Comparison of ENCODE assay signal across 8 mouse cellular contexts in the genomic region with DNA sequence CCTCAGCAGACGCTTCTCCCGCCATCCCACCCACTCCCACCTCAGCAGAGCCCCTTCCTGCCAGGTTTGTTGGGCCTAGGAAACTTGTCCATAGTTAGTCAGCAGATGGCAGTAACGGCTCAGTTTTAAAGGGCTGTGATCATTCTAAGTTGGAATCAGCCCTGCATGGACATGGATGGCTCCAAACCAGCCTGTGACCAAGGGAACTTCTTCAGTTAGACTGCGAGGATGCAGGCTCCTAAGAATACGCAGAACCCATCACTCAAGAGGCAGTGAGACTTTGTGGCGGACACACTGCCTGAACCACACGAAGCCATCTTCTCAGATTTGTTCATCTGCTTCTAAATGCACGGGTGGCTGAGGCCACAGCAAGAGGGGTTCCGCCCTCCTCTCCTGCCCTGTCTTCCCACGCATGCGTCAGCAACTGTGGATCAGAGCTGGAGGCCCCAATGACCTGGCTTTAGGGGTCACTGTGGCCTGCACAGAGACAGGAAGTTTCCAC. TPM values are rescaled to one million over a fixed set of nuclear protein-coding genes. Genes with fewer than 3 reads are reported as not detected.
DNase-seq lines count a peak whose midpoint lies in the region; ATAC-seq and TF ChIP-seq lines count a peak whose summit lies in the region.

No protein-coding gene starts in this region.

- intact Hi-C loops in left cerebral cortex, postnatal 25 days (cut with DNase I), result loop anchor here (1.0 to 10.0 kb wide), 5 partner anchors 182 to 520 kb away; a partner anchor contains a TSS

- H3K36me3 ChIP-seq in testis, adult 2 months (ENCODE audit: control insufficient read depth, insufficient read depth, low read length), result no peaks in the 10 kb centered on the region
- 0 out of 2 replicates have a peak, but pooled peaks cover 4% of the 10 kb centered on the region for H3K36me3 ChIP-seq in intestine, embryonic 16.5 days (ENCODE audit: control insufficient read depth, insufficient read depth, low read length)

- H3K4me3 ChIP-seq in testis, adult 2 months (ENCODE audit: control insufficient read depth, low read depth, low read length), result no peak overlapping the region
- no peak overlapping the region for H3K4me3 ChIP-seq in intestine, embryonic 16.5 days (ENCODE audit: low read length)

- no peak overlapping the region for H3K27ac ChIP-seq in testis, adult 2 months (ENCODE audit: control insufficient read depth, insufficient read depth, low read depth, low read length)
- no peak overlapping the region for H3K27ac ChIP-seq in intestine, embryonic 16.5 days (ENCODE audit: low read length)

- WGBS in intestine, embryonic 16.5 days, result 30% methylated on average over 11 of the region's 11 CpGs

- H3K9me3 ChIP-seq in intestine, embryonic 16.5 days (ENCODE audit: control insufficient read depth, low read length), result 0 out of 2 replicates have a peak, but pooled peaks cover 2% of the 10 kb centered on the region

- no peak for DNase-seq in testis, postnatal 14 days (ENCODE audit: low spot score)
- peak; percentile 85 for DNase-seq in embryo, embryonic 11 days
- DNase-seq in heart, adult 11 months, result peak; percentile 99
- peak; percentile 73 to 83 for DNase-seq in left cerebral cortex, postnatal 25 days (ENCODE audit: low spot score in 2 of 2)
- DNase-seq in right cerebral cortex, postnatal 25 days, result peak; percentile 63

- no peaks in the 10 kb centered on the region for H3K27me3 ChIP-seq in testis, adult 2 months (ENCODE audit: control insufficient read depth, insufficient read depth, low read length)
- no peaks in the 10 kb centered on the region for H3K27me3 ChIP-seq in intestine, embryonic 16.5 days (replicated peaks; ENCODE audit: control insufficient read depth, insufficient read depth, low read length)

- H3K9ac ChIP-seq in intestine, embryonic 16.5 days (ENCODE audit: low read depth, low read length), result no peak overlapping the region

- H3K4me2 ChIP-seq in intestine, embryonic 16.5 days (ENCODE audit: low read depth, low read length), result 0 out of 2 replicates have a peak overlapping the region, but pooled peaks have one; percentile 1

- ATAC-seq in intestine, embryonic 16.5 days, result peak; percentile 73
- peak; percentile 75 for ATAC-seq in megakaryocyte-erythroid progenitor cell, adult 5-6 weeks (replicated peaks; ENCODE audit: low FRiP score, low TSS enrichment, poor library complexity, severe bottlenecking)

- peak; percentile 41; the same call in 1 of the 2 replicates for TF ChIP-seq CTCF in testis, adult 2 months (IDR thresholded peaks at IDR 0.05; ENCODE audit: control insufficient read depth, insufficient read depth, insufficient replicate concordance, low read depth, low read length)

- TF ChIP-seq POLR2A in testis, adult 2 months (IDR thresholded peaks at IDR 0.05; ENCODE audit: control insufficient read depth, low read depth, low read length), result no peak

- H3K4me1 ChIP-seq in testis, adult 2 months (ENCODE audit: control insufficient read depth, insufficient read depth, low read length), result no peaks in the 10 kb centered on the region; the same call in 1 of the 2 replicates
- 0 out of 2 replicates have a peak, but pooled peaks cover 5% of the 10 kb centered on the region for H3K4me1 ChIP-seq in intestine, embryonic 16.5 days (ENCODE audit: control insufficient read depth, insufficient read depth, low read length)

RNA-seq across cellular contexts. Expression of a gene that starts 29.1 kb away (rescaled TPM):
- polyA plus RNA-seq in testis, adult 2 months (2012; rRNA removed), result 63.8 and 70.3 TPM in 2 replicates
- 3.5 and 5.2 TPM in 2 replicates for polyA plus RNA-seq in intestine, embryonic 16.5 days (2015; fragmentation: Nextera tagmentation; extraction: Ambion mirVana)
- total RNA-seq in left cerebral cortex, postnatal 25 days (2021), result not detected
- total RNA-seq in megakaryocyte-erythroid progenitor cell, adult 5-6 weeks (2014; fragmentation: Nextera tagmentation), result 1.0 and 1.4 TPM in 2 replicates
- total RNA-seq in megakaryocyte-erythroid progenitor cell, adult 5-6 weeks (2017), result 0.88 TPM in 1 of 2 replicates, not detected in the other
